Mouse (Mus musculus) kidney, embryonic 15.5 days (tissue): ENCODE measurements at regions not wholly inside any gene's neighbourhood (a gene's known extent, or its start where the extent isn't known, plus 50 kb on each side); places are given as distances from the start of the nearest gene placed in this dataset.

Source experiments
- ATAC-seq: fragments of 200-750 bp; cut with Nextera tagmentation; replicated peaks from 2 replicates; pipeline ENCODE4 v1.8.0; 2017; ENCODE audit warnings: moderate TSS enrichment; ENCODE audit not compliant: low FRiP score
- H3K27ac ChIP-seq: fragments of 300-500 bp; sonication (generic); 2 replicates; pipeline ENCODE4 v1.5.1; 2015; ENCODE audit warnings: mild to moderate bottlenecking, inconsistent platforms
- H3K27me3 ChIP-seq: fragments of 300-500 bp; sonication (generic); 2 replicates; pipeline ENCODE4 v1.6.1; 2015; ENCODE audit warnings: inconsistent platforms
- H3K36me3 ChIP-seq: fragments of 300-500 bp; sonication (generic); 2 replicates; pipeline ENCODE4 v1.6.1; 2015; ENCODE audit warnings: inconsistent platforms
- H3K4me1 ChIP-seq: fragments of 300-500 bp; sonication (generic); 2 replicates; pipeline ENCODE4 v1.6.1; 2015; ENCODE audit warnings: inconsistent platforms
- H3K4me2 ChIP-seq: fragments of 300-500 bp; sonication (generic); 2 replicates; pipeline ENCODE4 v1.6.1; 2015; ENCODE audit warnings: moderate library complexity, mild to moderate bottlenecking, inconsistent platforms
- H3K4me3 ChIP-seq: fragments of 300-500 bp; sonication (generic); replicated peaks from 2 replicates; pipeline ENCODE4 v1.5.1; 2015; ENCODE audit warnings: mild to moderate bottlenecking, inconsistent platforms
- H3K9ac ChIP-seq: fragments of 300-500 bp; sonication (generic); 2 replicates; pipeline ENCODE4 v1.6.1; 2015; ENCODE audit warnings: mild to moderate bottlenecking, inconsistent platforms
- H3K9me3 ChIP-seq: fragments of 300-500 bp; sonication (generic); replicated peaks from 2 replicates; pipeline ENCODE4 v1.6.1; 2016; ENCODE audit warnings: inconsistent platforms
- WGBS: fragments of 180-500 bp; shearing (Covaris S2); methylation state at CpG from one replicate; pipeline ENCODE4 v1.1.7; 2015; ENCODE audit warnings: mixed read lengths; 5-methylcytosine and 5-hydroxymethylcytosine counted together

DNA sequence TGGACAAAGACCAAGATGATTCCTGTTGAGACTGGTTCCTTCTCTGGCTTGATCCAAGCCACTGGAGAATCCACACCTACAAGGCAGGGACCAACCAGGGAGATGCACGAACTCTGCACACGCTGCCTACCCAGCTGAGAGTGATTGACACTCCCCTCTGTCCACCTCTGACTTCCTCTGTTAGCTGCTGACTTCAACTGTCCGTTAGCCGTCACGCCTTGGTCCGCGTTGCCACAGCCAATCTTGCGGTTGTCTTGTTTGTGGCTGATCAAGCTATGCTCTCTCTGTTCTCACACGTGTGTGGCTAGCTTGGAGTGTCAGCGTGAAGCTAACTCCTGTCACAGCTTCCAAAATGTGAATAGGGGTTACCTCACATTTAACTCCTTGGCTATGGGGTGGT is 186.3 kb upstream of the Rpl38 start:
- peaks cover 50% of the 10 kb centered on the region for H3K27me3 ChIP-seq
- H3K36me3 ChIP-seq = no peaks in the 10 kb centered on the region
- no peak overlapping the region for H3K4me2 ChIP-seq
- H3K9ac ChIP-seq = no peak overlapping the region
- peaks cover 29% of the 10 kb centered on the region for H3K4me1 ChIP-seq
- H3K27ac ChIP-seq = no peak overlapping the region
- WGBS = 67% methylated on average over 10 of the region's 10 CpGs
- H3K9me3 ChIP-seq = no peaks in the 10 kb centered on the region
- H3K4me3 ChIP-seq = no peak overlapping the region
- ATAC-seq = no peak

GRCm38 (mm10) chr11:114481037-114481436 is 187.3 kb upstream of the Rpl38 start:
- Histone ChIP-seq H3K9ac (no peak overlapping the region), H3K4me2 (no peak overlapping the region), H3K4me1 (peaks cover 20% of the 10 kb centered on the region), H3K9me3 (no peaks in the 10 kb centered on the region), H3K27ac (no peak overlapping the region), H3K27me3 (peaks cover 40% of the 10 kb centered on the region), H3K4me3 (no peak overlapping the region), H3K36me3 (no peaks in the 10 kb centered on the region)
- 57% methylated on average over 7 of the region's 7 CpGs for WGBS
- ATAC-seq = no peak

DNA sequence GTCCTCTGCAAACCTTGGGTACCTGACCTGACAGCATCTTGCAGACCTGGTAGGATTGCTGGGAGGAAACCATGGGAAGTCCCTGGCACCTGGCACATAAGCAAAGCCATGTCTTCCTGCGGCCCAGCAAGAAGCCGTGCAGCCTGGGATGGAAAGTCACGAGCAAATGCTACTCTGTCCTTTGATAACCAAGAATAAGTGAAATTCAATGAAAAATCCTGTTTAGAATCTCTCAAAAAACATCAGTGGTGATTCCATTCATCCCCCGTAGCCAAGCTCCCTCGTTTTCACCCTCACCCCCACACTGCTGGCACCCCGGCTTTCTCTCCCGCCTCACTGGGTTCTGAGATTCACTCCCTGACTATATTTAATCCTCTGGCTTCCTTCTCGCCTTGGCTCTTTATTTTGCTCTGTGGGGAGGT is 188.2 kb upstream of the Rpl38 start:
- Histone ChIP-seq H3K9me3 (no peaks in the 10 kb centered on the region), H3K9ac (no peak overlapping the region), H3K4me1 (peaks cover 15% of the 10 kb centered on the region), H3K27me3 (peaks cover 31% of the 10 kb centered on the region), H3K27ac (no peak overlapping the region), H3K4me3 (no peak overlapping the region), H3K4me2 (no peak overlapping the region), H3K36me3 (no peaks in the 10 kb centered on the region)
- 79% methylated on average over 8 of the region's 8 CpGs for WGBS
- ATAC-seq = no peak

DNA sequence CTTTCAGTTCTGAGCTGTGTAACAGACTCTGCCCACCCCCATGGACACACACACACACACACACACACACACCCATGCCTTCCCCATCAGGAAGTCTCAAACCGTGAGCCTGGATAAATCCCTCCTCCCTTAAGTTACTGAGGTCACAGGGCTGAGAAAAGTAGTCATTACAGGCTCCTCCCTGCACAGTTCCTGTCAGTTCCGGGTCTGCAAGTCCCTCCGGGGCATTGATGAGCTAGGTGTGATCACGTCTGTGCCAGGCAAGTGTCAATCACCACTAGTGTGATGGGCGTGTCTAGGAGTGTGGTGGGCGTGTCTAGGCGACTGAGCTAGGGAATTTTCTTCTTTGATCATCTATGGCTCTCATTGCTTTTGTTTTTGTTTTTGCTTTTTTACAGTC is 189.6 kb upstream of the Rpl38 start:
- Histone ChIP-seq H3K4me1 (0 out of 2 replicates have a peak, but pooled peaks cover 7% of the 10 kb centered on the region), H3K27me3 (peaks cover 31% of the 10 kb centered on the region), H3K27ac (no peak overlapping the region), H3K4me2 (peak overlapping the region; percentile 42), H3K9ac (no peak overlapping the region), H3K36me3 (no peaks in the 10 kb centered on the region), H3K9me3 (no peaks in the 10 kb centered on the region), H3K4me3 (no peak overlapping the region)
- 0 out of 2 replicates have a peak, but pooled peaks have one; percentile 49 for ATAC-seq
- 3% methylated on average over 7 of the region's 7 CpGs for WGBS

DNA sequence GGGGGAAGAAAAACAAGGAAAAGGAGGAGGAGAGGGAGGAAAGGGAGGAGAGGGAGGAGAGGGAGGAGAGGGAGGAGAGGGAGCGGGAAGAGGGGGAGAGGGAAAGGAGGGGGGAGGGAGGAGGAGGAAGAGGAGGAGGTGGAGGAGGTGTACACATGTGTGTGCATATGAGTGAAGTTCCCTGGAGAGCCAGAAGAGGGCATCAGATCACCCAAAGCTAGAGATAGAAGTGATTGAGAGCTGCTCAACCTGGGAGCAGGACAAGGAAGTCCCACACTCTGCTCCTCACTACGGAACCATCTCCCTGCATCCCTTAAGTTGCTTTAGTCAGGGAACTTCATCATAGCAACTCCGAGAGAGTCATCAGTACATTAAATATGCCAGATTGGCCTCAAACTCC is 191.0 kb upstream of the Rpl38 start:
- H3K4me1 ChIP-seq = peaks cover 14% of the 10 kb centered on the region
- H3K36me3 ChIP-seq = no peaks in the 10 kb centered on the region
- no peak overlapping the region for H3K4me3 ChIP-seq
- peaks cover 34% of the 10 kb centered on the region for H3K27me3 ChIP-seq
- ATAC-seq = no peak
- no peak overlapping the region for H3K4me2 ChIP-seq
- 73% methylated on average over 3 of the region's 3 CpGs for WGBS
- no peak overlapping the region for H3K9ac ChIP-seq
- no peak overlapping the region for H3K27ac ChIP-seq
- no peaks in the 10 kb centered on the region for H3K9me3 ChIP-seq

DNA sequence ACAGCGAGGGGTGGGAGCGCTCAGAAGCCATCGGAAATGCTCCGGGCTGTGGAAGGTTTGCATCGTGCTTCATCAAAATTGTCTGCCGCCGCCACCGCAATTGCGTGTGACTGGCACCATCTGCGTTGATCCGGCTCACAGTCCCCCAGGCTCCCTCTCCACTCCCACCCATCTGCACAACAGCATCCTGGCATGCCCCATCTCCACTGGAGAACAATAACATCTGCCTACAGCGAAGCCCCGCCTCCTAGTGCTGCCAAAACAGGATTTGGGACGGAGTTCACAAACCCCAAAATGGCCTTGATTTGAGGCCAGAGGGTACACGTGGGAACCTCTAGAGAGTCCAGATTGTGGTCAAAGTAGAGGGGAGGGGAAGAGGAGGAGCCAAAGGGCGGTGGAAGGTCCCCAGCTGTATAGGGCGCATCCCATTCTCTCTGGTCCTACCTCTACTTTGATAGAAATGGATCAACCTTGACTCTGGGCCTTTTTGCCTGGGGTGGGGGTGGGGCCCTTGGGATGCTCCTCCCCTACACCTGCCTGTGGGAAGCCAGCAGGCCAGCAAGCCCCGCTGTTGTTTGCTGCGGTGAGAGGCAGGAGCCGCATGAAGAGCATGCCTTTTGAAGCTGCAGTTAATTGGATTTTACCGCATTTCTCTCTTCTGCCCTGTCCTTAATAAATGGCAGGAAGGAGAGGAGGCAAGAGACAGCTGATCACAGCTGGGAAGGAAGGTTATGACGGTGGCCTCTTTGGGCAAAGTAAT is 195.6 kb upstream of the Rpl38 start:
- Histone ChIP-seq H3K4me2 (peak overlapping the region; percentile 43), H3K27me3 (peaks cover 28% of the 10 kb centered on the region), H3K36me3 (no peaks in the 10 kb centered on the region), H3K9ac (no peak overlapping the region), H3K4me3 (no peak overlapping the region), H3K27ac (no peak overlapping the region), H3K4me1 (peaks cover 22% of the 10 kb centered on the region), H3K9me3 (0 out of 2 replicates have a peak, but pooled peaks cover 4% of the 10 kb centered on the region)
- WGBS = 18% methylated on average over 22 of the region's 22 CpGs
- ATAC-seq = no peak

DNA sequence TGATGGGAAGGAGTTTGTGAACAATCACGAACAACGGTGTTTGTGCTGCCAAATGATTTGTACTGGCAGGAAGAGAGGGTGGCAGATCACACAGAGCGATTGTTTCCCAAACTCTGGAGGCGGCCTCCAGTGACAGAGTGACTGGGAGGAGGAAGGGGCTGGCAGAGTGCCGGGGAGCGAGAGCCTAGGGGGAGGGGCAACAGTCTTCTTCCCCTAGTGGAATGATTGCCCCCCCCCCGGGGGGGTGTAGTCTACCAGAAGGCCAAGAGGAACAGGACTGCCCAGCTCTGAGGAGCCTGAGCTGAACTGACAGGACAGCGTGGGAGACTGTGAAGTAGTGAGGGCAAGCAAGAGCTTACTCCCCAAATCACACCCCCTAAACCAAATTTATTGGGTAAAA is 199.9 kb upstream of the Rpl38 start:
- Histone ChIP-seq H3K9ac (no peak overlapping the region), H3K27ac (peak overlapping the region; percentile 74), H3K4me3 (no peak overlapping the region), H3K9me3 (0 out of 2 replicates have a peak, but pooled peaks cover 4% of the 10 kb centered on the region), H3K27me3 (peaks cover 54% of the 10 kb centered on the region), H3K4me2 (peak overlapping the region; percentile 43), H3K4me1 (peaks cover 34% of the 10 kb centered on the region), H3K36me3 (no peaks in the 10 kb centered on the region)
- ATAC-seq = peak; percentile 66
- WGBS = under 1% methylated on average over 8 of the region's 8 CpGs

GRCm38 (mm10) chr11:114467803-114468202 is 200.5 kb upstream of the Rpl38 start:
- WGBS = 2% methylated on average over 8 of the region's 8 CpGs
- H3K4me1 ChIP-seq = peaks cover 33% of the 10 kb centered on the region
- no peak overlapping the region for H3K9ac ChIP-seq
- no peaks in the 10 kb centered on the region for H3K36me3 ChIP-seq
- H3K27ac ChIP-seq = peak overlapping the region; percentile 74
- H3K4me3 ChIP-seq = no peak overlapping the region
- ATAC-seq = 0 out of 2 replicates have a peak, but pooled peaks have one; percentile 30
- H3K27me3 ChIP-seq = peaks cover 53% of the 10 kb centered on the region
- peak overlapping the region; percentile 43 for H3K4me2 ChIP-seq
- 0 out of 2 replicates have a peak, but pooled peaks cover 4% of the 10 kb centered on the region for H3K9me3 ChIP-seq

- H3K4me2 ChIP-seq = no peak overlapping the region
- no peak overlapping the region for H3K9ac ChIP-seq
- H3K4me1 ChIP-seq = peaks cover 26% of the 10 kb centered on the region
- H3K27ac ChIP-seq = no peak overlapping the region
- no peak overlapping the region for H3K4me3 ChIP-seq
- no peaks in the 10 kb centered on the region for H3K9me3 ChIP-seq
- peaks cover 39% of the 10 kb centered on the region for H3K27me3 ChIP-seq
- H3K36me3 ChIP-seq = no peaks in the 10 kb centered on the region
- WGBS = 67% methylated on average over 5 of the region's 5 CpGs
- ATAC-seq = no peak
Measured at GRCm38 (mm10) chr11:114465486-114465885, 202.8 kb upstream of the Rpl38 start.

GRCm38 (mm10) chr11:114462755-114463374 is 205.5 kb upstream of the Rpl38 start:
- Histone ChIP-seq H3K4me1 (peaks cover 17% of the 10 kb centered on the region), H3K9ac (no peak overlapping the region), H3K36me3 (no peaks in the 10 kb centered on the region), H3K27me3 (peaks cover 35% of the 10 kb centered on the region), H3K4me2 (no peak overlapping the region), H3K9me3 (no peaks in the 10 kb centered on the region), H3K27ac (no peak overlapping the region), H3K4me3 (no peak overlapping the region)
- peak; percentile 40; the same call in 1 of the 2 replicates for ATAC-seq
- WGBS = 15% methylated on average over 6 of the region's 6 CpGs

DNA sequence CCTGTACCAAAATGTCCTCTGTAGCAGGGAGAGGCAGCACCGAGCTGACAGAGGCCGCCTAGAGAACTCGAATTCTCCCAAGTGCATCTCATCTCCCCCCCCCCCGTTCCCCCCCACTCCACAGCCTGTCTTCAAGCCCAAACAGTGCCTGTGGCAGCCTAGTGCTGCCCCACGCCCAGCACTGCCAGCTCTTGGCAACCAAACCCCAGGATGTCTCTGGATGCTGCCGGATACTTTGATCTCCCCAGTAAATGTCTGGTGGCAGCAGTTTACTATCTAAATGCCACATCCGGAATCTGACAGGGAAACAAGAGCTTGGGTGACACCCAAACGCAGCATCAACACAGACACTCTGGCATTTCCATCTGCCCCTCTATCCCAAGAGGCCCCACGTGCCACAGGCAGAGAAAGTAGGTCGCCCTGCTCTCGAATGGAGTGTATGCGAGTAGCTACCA is 213.4 kb upstream of the Rpl38 start:
- WGBS = 62% methylated on average over 12 of the region's 12 CpGs
- ATAC-seq = no peak
- Histone ChIP-seq H3K9me3 (no peaks in the 10 kb centered on the region), H3K27me3 (peaks cover 3% of the 10 kb centered on the region; the same call in 1 of the 2 replicates), H3K4me3 (no peak overlapping the region), H3K4me1 (no peaks in the 10 kb centered on the region), H3K36me3 (no peaks in the 10 kb centered on the region), H3K4me2 (no peak overlapping the region), H3K9ac (no peak overlapping the region), H3K27ac (no peak overlapping the region)

DNA sequence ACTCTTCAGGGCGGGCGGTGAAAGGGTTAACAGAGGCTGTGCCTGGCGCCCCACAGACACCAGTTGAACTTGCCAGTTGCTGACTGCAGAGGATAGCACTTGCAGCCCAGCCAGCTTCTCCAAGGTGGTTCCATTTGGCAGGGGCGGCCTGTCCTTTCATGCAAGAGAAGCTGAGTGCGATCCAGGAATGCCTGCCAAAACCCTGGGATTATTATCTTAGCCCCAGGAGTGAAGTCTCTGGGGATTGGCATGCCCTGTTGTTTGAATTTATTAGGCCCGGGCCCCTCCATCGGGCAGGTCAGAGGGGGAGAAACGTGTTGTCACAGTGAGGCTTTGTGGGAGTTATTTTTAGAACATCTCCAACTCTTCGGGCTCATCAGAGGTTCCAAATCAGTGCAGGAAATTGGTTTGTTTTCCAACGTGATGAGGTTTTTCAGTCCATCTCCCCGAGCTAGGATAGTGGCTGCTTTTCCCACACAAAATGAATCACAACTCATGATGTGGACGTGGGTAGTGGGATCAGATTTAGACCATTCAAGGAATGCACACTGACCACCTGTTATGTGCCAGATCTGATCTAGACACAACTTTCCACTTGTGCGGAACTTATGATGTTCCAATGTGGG is 219.4 kb upstream of the Rpl38 start:
- 24% methylated on average over 13 of the region's 13 CpGs for WGBS
- Histone ChIP-seq H3K27me3 (peaks cover 7% of the 10 kb centered on the region; the same call in 1 of the 2 replicates), H3K4me1 (peaks cover 40% of the 10 kb centered on the region), H3K27ac (no peak overlapping the region), H3K4me3 (no peak overlapping the region), H3K36me3 (no peaks in the 10 kb centered on the region), H3K4me2 (no peak overlapping the region), H3K9ac (no peak overlapping the region), H3K9me3 (no peaks in the 10 kb centered on the region)
- ATAC-seq = no peak
